Mouse (Mus musculus): ENCODE measurements around the gene Ccdc61.
A peak's percentile ranks its signal among the peaks of the same experiment; 100 is the strongest.
"Not testable (repeated sequence)": the region's sequence is repeated elsewhere in the genome, so short reads cannot be mapped to it uniquely, and the experiment has no call there.

Ccdc61 gene

DNA sequence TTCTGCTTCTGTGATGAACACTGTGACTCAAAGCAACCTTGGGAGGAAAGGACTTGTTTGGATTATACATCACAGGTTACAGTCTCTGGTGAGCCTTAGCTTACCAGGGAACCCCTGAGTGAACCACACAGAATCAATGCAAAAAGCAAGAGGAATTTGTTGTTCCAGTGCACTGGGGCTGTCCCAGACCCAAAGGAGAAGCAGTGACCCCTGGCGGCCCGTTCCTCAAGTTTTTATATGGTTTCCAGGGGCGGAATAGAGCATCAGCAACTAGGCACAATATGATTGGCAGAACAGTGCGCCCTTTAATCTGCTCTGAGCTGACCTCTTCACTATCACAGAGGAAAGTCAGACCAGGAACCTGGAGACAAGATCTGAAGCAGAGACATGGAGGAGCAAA, 6.0 kb upstream of the Ccdc61 start:
- DNase-seq (ENCODE audit: low read depth, low spot score): peak; percentile 26

DNA sequence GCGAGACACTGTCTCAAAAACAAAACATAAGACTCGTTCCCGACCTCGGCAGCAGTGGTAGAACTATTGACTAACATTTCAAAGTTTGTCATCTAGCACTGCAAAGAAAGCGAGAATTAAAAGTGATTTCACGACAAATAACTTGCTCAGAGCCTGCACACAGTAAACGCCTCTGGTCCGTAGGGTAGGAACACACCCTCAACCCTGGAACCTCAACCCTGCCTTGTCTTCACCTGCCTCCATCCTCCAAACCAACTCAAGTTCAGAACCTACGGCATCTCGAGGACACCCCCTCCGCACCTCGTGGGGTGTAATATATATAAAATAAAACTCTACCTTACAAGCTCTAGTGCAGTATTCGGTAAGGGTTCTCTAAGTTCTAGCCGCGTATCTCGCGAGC, 418 bp downstream of the Ccdc61 start:
- DNase-seq (ENCODE audit: low read depth, low spot score): no peak

DNA sequence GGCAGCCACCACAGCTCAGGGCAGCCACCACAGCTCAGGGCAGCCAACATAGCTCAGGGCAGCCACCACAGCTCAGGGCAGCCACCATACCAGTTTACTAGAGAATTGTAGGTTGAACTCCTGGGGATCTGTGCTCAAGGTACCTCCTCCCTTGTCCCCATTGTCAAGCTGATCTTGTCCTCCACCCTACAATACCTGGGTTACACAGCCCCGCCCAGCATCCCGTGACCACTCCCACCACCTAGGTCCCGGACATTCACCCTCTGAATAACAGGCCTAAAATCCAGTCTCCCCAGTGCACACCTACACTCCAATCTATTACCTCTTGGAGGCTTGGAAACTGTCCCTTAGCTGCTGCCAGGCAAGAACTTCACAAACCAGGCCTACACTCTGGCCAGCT, 5.2 kb downstream of the Ccdc61 start:
- DNase-seq (ENCODE audit: low read depth, low spot score): no peak

DNA sequence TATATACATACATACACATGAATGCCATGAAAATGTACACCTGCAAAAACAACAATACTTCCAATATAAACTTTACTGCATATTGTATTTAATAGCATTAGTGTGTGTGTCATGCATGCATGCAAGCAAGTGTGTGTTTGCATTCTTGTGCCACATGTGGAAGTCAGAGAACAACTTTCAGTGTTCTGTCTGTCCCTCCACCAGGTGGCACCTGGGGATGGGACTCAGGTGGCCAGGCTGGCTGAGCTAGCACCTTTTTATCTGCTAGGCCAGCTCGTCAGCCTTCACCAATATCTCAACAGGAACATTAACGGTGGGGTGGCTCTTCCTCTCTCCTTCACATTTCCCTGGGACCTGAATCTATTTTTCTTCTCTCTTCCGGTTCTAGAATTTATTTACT, 7.7 kb downstream of the Ccdc61 start:
- DNase-seq (ENCODE audit: low read depth, low spot score): peak; percentile 17

DNA sequence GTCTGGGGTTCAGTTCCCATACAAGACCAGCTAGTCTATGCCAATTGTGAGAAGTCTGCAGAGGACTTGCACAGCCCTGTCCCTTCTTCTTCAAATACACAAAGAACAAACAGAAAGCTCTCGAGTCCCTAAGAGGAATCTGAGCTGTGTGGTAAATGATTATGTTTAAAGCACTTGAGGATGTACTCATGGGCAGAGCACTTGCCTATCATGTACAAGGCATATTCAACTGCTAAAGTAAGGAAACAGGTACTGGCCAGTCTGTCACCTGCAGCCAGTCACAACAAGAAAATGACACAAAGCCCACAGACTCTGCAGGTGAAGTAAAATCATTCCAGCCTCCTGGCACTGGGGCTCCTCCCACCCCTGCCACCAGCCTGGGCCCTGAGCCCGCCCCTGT, 9.7 kb downstream of the Ccdc61 start:
- DNase-seq (ENCODE audit: low read depth, low spot score): no peak

DNA sequence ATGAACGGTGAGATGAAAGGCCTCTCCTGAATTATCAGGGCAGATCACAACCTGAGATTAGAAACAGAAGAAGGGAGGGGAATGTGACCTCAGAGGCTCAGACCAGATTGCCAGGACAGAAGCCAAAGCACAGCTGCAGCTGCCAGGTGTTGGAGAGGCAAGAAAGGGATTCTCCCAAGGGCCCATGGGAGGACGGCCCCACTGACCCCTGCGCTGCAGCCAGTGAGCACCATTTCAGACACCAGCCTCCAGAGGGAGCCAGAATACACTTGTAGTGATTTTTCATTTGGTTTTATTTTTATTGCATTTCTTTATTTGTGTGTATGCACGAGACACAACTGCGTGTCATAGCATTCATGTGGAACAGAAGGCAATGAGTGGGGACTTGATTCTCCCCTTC, 13.7 kb downstream of the Ccdc61 start:
- DNase-seq (ENCODE audit: low read depth, low spot score): peak; percentile 81

DNA sequence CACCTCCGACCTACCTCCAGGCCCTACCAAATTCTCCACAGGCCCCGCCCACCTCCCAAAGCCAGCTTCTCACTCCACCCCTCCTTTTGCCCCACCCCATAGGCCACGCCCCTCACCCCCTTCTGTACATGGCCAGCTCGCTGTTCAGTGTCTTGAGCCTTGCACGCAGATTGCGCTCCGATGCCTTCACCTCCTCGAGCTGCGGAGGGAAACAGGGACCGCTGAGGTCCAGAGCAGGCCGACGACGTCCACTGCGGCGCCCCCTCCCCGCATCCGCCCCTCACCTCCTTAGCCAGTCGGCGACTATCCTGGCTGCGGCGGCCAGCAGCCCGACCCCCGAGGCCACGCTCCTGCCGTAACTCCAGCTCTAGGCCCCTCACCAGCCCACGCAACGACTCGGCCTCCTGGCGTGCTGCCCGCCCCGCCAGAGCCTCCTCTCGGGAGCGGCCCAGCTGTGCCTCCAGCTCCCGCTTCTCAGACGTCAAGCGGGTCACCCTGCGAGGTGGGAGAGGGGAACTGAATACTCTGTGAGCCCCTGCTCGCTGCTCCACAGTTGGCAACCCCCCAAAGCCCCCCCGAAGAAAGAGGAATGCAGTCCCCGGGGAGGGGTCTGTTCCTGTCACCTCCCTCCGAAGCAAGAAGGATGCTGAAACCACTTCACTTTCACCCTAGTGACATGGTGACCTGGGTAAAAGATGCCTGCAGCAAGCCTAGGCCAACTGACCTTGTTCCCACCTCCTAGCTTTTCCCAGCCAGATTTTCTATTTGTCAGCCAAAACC, 16.4 kb downstream of the Ccdc61 start:
- DNase-seq (ENCODE audit: low read depth, low spot score): no peak

DNA sequence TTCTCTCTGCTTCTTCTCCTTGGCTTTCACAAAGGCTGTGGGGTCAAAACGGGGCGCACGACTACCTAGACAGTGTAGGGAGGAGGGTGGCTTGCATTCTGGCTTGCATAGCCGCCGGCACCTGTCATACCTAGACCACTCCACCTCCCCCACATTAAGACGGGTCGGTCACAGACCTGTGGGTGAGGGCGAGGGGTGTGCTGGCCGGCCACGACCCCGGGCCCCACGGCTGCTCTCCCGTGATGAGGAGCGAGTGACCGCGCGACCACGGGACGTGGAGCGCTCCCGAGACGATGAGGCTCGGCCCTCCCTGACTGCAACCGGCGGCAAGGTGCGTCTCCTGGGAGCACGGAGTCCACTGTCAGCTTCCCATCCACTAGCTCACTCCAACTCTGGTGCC, 17.2 kb downstream of the Ccdc61 start:
- DNase-seq (ENCODE audit: low read depth, low spot score): no peak

DNA sequence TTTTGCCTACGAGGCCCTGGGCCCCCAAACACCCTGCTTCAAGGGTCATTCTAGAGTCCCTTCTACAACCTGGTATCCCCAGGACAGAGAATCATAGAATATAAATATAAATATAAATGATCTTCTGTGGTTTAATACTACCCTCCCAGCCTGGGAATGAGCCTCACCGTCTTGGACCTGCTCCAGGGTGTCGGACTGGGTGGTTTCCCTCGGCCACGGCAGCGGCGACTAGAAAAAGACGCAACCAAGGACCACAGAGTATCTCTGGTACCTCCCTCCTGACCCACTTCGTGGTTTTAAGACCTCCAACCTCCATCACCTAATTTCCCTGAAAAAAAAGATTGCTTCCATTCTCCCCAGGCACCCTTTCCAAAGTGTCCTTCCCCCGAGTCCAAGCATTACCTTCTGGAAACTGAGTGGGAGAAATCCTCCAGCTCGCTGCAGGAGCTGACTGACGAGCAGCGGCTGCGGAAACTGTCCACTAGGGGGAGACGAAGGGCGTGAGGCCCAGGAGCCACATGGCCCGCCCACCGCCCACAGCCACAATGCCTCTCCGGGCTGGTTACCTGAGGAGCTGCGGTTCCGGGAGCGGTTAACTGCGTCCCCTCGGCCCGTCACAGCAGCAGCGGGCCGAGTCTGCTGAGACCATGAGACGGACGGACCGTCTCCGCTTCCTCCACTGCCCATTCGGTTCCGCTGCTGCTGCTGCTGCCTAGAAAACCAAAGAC, 18.2 kb downstream of the Ccdc61 start:
- DNase-seq (ENCODE audit: low read depth, low spot score): peak; percentile 86

DNA sequence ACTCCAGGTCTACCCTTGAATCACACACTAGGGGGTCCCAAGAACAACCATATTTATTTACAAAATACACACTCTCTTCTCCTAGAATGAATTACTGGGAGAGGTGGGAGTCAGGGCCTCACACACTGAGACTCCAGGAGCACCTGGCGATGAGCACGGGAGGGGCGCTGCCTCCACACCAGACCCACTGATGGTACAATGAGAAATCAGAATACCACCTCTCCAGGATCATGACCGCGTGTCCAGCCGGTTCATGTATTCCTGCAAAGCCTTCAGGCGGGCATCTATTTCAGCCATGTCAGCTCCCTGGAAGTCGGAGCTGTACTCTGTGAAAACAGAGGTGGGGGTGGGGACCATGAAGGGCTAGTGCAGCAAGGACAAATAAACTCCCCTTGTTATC, 19.4 kb downstream of the Ccdc61 start:
- no peak for DNase-seq (ENCODE audit: low read depth, low spot score)

DNA sequence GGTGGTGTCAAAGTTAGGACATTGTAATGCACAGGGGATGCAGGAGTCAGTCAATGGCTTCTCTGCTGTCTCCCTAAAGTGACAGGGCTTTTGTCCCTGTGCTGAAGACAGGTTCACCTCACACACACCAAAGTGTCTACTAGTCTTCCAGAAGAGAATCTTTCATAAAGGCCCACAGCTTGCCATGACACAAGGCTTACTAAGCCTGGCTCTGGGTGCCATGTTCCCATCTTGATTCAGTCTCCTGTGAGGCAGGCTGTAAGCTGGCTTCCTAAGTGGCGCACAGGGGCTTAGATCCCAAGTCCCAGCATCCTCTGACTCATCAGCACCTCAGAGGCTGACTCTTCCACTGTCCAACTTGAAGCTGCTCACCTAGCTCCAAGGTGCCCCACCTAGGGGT, 23.3 kb downstream of the Ccdc61 start:
- no peak for DNase-seq (ENCODE audit: low read depth, low spot score)

DNA sequence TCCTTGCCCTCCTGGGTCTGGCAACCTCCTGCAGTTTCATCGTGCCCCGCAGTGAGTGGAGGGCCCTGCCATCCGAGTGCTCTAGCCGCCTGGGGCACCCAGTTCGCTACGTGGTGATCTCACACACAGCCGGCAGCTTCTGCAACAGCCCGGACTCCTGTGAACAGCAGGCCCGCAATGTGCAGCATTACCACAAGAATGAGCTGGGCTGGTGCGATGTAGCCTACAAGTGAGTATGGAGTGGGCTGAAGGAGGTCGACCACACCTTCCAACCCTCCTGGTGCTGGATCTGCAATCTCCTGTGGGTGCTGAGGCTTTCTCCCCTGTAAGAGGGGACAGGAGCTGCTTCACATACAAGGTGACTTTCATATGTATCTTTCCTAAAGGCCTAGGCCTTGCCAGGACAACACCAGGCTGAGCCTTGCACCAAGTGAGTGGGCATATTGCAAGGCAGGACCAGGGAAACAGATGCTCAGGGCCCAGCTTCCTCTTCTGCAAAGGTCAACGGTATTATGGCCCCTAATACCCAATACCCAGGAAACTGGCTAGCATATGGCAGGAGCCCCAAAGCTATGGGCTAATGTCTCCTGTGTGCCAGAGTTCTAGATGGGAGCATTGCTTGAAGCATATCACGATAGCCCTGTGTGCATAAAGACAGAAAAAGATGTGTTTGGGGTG, 25.3 kb downstream of the Ccdc61 start:
- no peak for DNase-seq (ENCODE audit: low read depth, low spot score)

DNA sequence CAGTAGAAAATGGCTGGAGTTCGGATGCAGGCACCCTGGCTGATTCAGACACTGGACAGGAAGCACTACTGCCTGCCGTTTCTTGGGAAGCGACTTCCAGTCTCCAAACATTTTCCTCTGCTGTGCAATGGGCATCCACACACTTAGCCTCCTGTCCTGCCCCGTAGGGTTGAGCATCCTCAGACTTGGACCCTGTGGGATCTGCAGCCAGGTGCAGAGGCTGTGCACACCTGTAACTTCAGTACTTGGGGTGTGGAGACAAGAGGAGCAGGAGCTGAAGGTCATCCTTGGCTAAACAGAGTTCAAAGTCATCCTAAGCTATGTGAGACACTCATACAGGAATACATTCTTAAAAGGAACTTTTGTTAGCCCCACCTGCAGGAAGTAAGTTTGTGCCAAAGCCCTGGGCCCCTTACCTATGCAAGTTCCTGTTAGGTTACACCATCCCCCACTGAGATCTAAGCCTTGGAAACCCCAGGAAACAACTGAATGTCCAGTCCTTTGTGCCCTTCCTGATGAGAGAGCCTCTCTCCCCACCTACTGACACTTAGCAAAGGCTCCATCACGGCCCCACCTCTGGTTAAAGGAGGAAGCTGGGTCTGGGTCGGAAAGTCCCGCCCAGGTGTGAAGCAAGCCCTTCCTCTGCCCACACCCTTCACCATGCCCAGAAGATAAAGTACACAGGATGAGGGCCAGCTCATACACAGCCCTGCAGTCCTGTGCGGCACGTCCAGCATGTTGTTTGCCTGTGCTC, 26.0 kb downstream of the Ccdc61 start:
- peak; percentile 71 for DNase-seq (ENCODE audit: low read depth, low spot score)

DNA sequence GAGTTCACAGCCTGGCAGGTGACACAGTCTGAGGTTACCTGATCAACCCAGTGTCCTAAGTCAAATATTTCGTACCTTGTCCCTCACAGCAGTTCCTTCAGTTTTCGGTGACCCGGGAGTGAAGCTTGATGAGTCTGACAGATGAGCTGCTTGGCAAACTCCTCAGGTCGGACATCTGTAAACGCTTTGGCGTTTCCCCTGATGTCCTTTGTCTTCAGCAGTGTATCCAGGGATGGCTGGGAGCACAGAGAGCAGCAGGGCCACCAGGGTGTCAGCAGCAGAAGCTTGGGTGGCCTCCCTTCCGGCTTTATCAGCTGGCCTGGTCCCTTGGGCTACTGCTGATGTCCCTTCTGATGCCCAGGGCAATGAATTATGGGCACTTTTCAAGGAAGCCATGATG, 31.5 kb downstream of the Ccdc61 start:
- DNase-seq (ENCODE audit: low read depth, low spot score): no peak

DNA sequence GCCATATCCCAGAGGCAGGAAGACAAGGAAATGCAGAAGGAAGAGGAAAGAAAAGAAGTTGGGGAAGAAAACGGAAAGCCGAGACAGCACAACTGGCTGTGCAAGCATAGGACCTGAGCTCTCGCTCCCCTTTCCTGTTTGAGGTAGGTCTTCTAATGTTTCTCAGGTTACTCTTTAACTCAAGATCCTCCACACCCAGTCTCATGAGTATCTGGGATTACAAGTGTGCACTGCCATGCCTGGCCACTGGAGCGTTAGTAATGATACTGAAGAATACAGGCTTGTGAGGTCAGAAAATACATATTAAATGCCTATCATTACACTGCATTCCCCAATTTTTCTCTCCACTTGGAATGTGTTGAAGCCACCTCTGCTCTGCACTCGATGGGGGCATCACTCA, 34.8 kb downstream of the Ccdc61 start:
- DNase-seq (ENCODE audit: low read depth, low spot score): no peak

DNA sequence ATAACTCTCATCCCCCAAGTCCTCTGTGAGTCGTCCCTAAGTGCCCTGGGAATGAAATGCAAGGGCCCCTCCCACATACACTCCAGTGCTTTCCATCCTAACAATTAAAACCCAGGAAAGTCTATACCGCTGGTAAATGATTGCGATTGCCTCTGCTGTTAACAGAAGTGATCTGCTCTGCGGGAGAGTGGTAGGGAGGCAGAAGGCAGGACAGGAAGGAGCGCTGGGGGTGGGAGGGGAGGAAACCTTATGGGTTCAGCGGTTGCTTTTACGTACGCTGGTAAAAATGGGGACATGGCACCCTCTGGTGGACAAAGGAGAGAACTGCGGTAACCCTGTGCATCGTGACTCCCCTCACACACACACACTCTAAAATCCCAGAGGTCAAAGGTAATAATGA, 37.0 kb downstream of the Ccdc61 start:
- DNase-seq (ENCODE audit: low read depth, low spot score): peak; percentile 85

DNA sequence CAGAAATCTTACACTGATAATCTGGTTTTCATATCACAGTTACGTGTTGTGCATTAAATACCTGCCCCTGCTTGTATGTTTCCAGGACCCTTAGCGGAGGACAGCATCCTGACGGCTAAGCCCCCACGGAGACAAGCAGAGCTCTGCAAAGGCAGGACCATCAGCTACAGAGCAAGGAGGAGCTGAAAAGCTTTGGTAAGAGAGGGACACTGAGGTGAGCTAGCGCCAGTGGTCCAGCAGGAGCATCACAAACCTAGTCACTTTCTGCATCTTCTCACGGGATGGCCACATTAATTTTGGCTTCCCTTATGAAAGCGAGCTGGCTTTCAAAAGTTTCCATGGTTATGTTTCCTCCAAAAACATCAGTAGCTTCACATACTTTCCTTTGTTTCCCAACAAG, 37.4 kb downstream of the Ccdc61 start:
- DNase-seq (ENCODE audit: low read depth, low spot score): no peak

DNA sequence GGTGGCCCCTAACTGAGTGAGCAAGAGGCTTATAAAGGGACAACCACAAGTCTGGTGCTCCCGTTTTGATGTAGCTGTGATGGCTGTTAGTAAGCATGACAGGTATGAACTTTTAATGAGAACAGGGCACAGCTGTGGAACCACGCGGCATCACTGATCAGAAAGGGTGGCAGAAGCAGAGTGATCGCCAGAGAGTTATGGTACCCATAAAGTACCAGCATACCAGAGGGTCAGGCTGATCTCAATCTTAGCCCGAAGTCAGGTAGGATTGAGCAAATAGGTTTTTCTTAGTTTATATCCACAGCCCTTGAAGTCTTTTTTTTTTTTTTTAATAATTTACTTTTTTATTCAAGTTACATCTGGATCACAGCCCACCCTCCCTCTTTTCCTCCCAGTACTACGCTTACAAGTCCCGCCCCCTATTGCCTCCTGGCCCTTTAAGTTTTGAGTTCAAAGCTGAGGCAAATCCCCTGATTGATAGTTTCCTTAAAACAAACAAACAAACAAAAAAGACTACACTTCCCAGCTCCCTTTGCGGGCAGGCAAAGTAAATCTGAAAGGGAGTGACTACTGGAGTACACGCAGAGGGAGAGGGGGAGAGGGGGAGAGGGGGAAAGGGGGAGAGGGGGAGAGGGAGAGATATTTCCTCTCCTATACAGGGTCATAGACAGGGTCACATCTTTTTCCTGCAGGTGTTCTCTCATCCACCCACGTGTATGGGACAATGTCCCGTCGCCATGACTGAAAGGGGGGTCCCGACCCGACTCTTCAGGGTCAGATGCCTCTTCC, 38.0 kb downstream of the Ccdc61 start:
- DNase-seq (ENCODE audit: low read depth, low spot score): no peak

DNA sequence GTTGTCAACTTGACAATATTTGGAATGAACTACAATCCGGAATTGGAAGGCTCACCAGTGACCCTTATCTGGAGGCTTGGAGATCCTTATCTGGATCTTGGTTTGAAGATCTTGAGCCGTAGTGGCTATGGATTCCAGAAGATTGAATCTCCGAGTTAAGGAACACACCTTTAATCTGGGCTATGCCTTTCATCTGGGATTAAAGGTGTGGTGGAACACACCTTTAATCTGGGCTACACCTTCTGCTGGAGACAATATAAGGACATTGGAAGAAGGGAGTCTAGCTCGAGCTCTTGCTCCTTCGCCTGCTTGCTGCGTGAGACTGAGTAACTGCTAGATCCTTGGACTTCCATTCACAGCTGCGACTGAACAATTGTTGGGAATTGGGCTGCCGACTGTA, 39.2 kb downstream of the Ccdc61 start, which contains the start of gene Pglyrp1:
TSS of gene Pglyrp1 (plus strand) at position 301 of the 400 bp plus-strand sequence.
- DNase-seq (ENCODE audit: low read depth, low spot score): not testable (repeated sequence)

DNA sequence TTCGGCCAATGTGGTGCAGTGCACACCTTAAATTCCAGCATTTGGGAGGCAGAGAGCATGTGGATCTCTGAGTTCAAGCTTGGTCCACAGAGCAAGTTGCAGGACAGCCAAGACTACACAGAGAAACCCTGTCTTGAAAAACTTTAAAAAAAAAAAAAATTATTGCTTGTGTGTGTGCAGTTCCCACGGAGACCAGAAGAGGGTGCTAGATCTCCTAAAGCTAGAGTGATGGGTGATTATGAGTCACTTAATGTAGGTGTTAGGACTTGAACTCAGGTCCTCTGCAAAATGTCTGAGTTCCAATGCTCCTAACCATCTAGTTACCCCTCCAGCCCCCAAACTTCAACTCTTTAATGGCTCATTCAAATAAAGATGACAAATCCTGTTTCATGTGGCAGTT, 41.7 kb downstream of the Ccdc61 start:
- DNase-seq (ENCODE audit: low read depth, low spot score): no peak

DNA sequence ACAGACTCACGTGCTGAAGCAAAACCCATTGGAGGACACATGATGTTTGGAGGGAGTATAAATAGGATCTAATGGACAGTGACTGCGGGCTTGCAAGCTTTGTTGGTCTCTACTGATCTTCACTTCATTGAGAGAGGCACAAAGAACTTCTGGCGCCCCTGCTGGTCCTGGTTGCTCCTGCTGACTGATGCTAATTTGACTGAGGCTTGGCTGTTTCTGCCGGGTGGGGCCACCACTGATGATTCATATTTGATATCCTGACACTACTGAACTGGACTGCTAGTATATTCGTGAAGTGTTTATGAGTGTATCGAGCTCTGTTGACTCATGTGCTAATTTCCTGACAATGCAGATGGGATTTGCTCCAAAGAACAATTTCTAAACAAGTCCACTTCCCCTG, 47.4 kb downstream of the Ccdc61 start:
- DNase-seq (ENCODE audit: low read depth, low spot score): no peak

Measured in A20 (cell line).